Mouse (Mus musculus) heart, embryonic 14.5 days (tissue): ENCODE measurements at regions not wholly inside any gene's neighbourhood (a gene's known extent, or its start where the extent isn't known, plus 50 kb on each side); places are given as distances from the start of the nearest gene placed in this dataset.

Source experiments
- ATAC-seq: fragments of 200-750 bp; cut with Nextera tagmentation; 2 replicates; pipeline ENCODE4 v1.8.0; 2017; ENCODE audit warnings: low read depth, moderate TSS enrichment; ENCODE audit not compliant: insufficient number of reproducible peaks, insufficient read depth, low FRiP score
- H3K27ac ChIP-seq, 2 experiments: fragments of 200-500 bp in 1 of 2; fragments of 300-500 bp in 1 of 2; sonication (generic) in 1 of 2; replicated peaks in 1 of 2; 2 replicates each; pipeline ENCODE4 v1.5.1; 2012 to 2014; ENCODE audit warnings: low read depth in 2 of 2, low read length in 2 of 2, control low read depth in 1 of 2, mild to moderate bottlenecking in 1 of 2, mixed read lengths in 1 of 2; ENCODE audit not compliant: control insufficient read depth in 1 of 2, insufficient read depth in 1 of 2
- H3K27me3 ChIP-seq: fragments of 300-500 bp; sonication (generic); 2 replicates; pipeline ENCODE4 v1.6.1; 2014; ENCODE audit warnings: mild to moderate bottlenecking, low read length, control low read depth; ENCODE audit not compliant: control insufficient read depth, insufficient read depth
- H3K36me3 ChIP-seq: fragments of 300-500 bp; sonication (generic); 2 replicates; pipeline ENCODE4 v1.6.1; 2014; ENCODE audit warnings: mild to moderate bottlenecking, control low read depth, low read length, mixed read lengths; ENCODE audit not compliant: control insufficient read depth, insufficient read depth
- H3K4me1 ChIP-seq, 2 experiments: fragments of 200-500 bp in 1 of 2; fragments of 300-500 bp in 1 of 2; sonication (generic) in 1 of 2; 2 replicates each; pipeline ENCODE4 v1.6.1; 2012 to 2014; ENCODE audit warnings: low read length in 2 of 2, control low read depth in 1 of 2, mixed read lengths in 1 of 2; ENCODE audit not compliant: control insufficient read depth in 2 of 2, insufficient read depth in 2 of 2
- H3K4me2 ChIP-seq: fragments of 300-500 bp; sonication (generic); 2 replicates; pipeline ENCODE4 v1.6.1; 2014; ENCODE audit warnings: mild to moderate bottlenecking, low read length
- H3K4me3 ChIP-seq, 2 experiments: fragments of 200-500 bp in 1 of 2; fragments of 300-500 bp in 1 of 2; sonication (generic) in 1 of 2; 2 replicates each; pipeline ENCODE4 v1.5.1; 2012 to 2014; ENCODE audit warnings: low read length in 2 of 2, mild to moderate bottlenecking in 2 of 2, control low read depth in 1 of 2, low read depth in 1 of 2, moderate library complexity in 1 of 2; ENCODE audit not compliant: control insufficient read depth in 1 of 2, insufficient read depth in 1 of 2
- H3K9ac ChIP-seq: fragments of 300-500 bp; sonication (generic); 2 replicates; pipeline ENCODE4 v1.6.1; 2014; ENCODE audit warnings: mild to moderate bottlenecking, low read length
- H3K9me3 ChIP-seq: fragments of 300-500 bp; sonication (generic); 2 replicates; pipeline ENCODE4 v1.6.1; 2016; ENCODE audit warnings: low read length, control low read depth; ENCODE audit not compliant: control insufficient read depth
- WGBS: fragments of 180-500 bp; shearing (Covaris S2); extraction: QIAGEN DNeasy Blood & Tissue Kit; methylation state at CpG from one replicate; pipeline ENCODE4 v1.1.7; 2014; 5-methylcytosine and 5-hydroxymethylcytosine counted together

DNA sequence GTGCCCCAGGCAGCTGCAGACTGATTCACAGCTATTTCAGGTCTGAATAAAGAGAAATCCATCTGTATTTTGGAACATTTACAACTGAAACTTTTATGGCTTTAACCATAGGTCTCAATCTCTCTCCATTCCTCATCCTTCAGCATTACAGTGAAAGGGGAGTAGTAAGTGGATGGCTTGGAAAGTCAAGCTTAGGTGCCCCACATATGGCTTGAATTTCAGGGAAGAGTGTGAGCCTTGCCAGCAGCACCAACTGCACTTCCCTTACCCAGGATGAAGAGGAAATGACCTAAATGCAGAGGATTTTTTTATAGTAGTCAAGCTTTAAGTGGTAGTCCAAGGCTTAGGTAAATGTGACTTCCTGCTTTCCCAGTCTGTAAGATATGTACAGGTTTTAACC lies 279.8 kb downstream of the Impad1 start:
- H3K4me1 ChIP-seq = no peaks in the 10 kb centered on the region
- ATAC-seq = no peak

DNA sequence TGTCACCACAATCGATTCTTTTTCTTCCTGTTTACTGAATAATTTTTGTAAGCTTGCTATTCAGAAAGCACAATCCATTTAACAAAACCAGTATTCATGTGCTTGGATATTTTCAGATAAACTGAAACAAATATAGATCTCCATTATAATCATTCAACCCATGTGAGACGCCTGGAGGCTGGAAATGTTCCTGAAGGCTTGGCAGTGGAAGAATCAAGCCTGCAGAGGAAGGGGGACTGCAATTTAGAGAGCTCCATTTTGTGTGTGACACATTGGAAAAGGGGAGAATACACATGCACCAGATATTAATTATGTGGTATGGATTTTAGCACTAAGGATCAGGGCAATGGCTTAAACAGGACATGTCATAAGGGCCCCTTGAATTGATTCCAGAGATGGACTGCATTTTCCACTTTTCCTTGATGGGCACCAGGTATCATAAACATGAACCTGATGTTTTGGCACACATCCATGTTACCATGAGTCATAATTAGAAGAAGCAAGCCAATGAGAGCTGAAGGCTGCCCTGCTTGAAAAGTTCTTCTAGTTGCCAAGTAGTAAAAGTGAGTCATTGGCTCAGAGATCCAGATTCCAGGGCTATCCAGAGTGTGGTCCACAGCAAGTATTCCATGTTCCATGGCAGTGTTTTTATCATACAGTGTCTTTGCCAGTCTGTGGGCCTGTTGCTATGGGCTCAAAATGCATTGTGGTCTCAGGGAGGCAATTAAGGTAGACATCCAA lies 282.8 kb downstream of the Impad1 start:
- no peaks in the 10 kb centered on the region for H3K36me3 ChIP-seq
- no peak overlapping the region for H3K27ac ChIP-seq
- H3K4me3 ChIP-seq = no peak overlapping the region
- H3K9me3 ChIP-seq = no peaks in the 10 kb centered on the region
- ATAC-seq = no peak
- H3K4me1 ChIP-seq = no peaks in the 10 kb centered on the region
- no peak overlapping the region for H3K4me2 ChIP-seq
- H3K9ac ChIP-seq = no peak overlapping the region
- 71% methylated on average over 2 of the region's 2 CpGs for WGBS
- no peaks in the 10 kb centered on the region for H3K27me3 ChIP-seq

More for the DNA sequence above, 279.8 kb downstream of the Impad1 start:
- Histone ChIP-seq H3K36me3 (no peaks in the 10 kb centered on the region), H3K27me3 (no peaks in the 10 kb centered on the region), H3K9me3 (no peaks in the 10 kb centered on the region), H3K4me2 (no peak overlapping the region), H3K27ac (no peak overlapping the region), H3K9ac (no peak overlapping the region), H3K4me3 (no peak overlapping the region)

DNA sequence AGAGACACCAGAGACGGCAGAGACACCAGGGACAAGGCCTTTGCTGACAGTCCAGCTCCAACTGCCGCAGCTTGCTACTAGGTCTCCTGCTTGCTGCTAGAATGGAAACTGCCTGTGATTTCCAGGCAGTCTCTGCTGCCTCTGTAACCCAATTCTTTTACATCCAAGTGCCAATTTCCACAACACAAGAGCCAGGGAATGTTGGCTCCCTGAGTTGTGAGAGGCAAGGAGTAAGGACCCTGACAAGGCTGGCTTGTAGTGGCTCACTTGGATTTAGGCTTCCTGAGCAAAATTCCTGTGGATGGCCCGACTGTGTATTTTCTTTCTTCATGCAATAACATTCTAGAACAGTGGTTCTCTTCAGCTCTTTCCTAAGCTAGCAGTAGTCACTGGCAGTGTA lies 283.9 kb downstream of the Impad1 start:
- Histone ChIP-seq H3K27ac (no peak overlapping the region), H3K9ac (no peak overlapping the region), H3K9me3 (no peaks in the 10 kb centered on the region), H3K4me2 (no peak overlapping the region), H3K36me3 (no peaks in the 10 kb centered on the region), H3K4me3 (no peak overlapping the region), H3K27me3 (no peaks in the 10 kb centered on the region), H3K4me1 (no peaks in the 10 kb centered on the region)
- ATAC-seq = no peak
- WGBS = 73% methylated on average over 3 of the region's 3 CpGs

DNA sequence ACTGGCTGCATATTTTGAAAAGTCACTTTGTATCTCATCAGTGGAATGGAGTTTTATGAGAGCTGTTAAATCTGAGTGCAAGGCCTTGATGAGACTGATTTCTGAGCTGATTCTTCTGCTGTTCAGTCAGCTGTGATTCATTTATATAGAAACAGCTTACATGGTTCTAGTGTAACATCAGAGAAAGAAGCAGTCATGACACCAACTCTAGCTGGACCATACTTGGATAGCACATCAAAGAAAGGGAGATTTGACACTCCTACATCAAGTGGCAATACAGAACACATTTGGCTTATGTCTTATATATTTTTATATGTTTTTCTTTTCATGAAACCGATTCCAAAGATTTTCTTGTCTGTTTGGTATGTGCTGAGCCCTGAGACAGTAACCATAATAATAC lies 296.0 kb downstream of the Impad1 start:
- H3K27me3 ChIP-seq = no peaks in the 10 kb centered on the region
- no peak overlapping the region for H3K4me3 ChIP-seq
- H3K27ac ChIP-seq = no peak overlapping the region
- WGBS = 54% methylated on average over 1 of the region's 1 CpGs
- no peak overlapping the region for H3K4me2 ChIP-seq
- H3K4me1 ChIP-seq = no peaks in the 10 kb centered on the region
- H3K9ac ChIP-seq = no peak overlapping the region
- ATAC-seq = no peak
- no peaks in the 10 kb centered on the region for H3K36me3 ChIP-seq
- H3K9me3 ChIP-seq = no peaks in the 10 kb centered on the region

DNA sequence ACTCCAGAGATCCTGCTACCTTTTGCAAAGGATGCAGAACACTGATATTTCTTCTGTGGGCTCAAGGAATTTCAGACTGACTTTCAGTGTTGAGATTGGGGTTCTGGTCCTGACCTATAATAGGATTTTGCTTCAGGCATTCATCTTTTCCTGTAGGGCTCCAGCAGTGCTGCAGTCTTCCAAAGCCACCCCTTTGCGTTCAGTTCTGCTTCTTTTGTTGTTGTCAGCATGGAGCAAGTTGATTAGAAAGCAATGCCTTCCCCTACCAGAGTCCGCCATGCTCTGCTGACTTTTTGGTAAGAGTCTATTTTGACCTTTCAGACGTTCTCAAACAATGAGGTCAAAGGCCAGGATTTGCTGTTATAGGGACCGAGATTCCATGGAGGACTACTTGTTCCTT lies 297.0 kb downstream of the Impad1 start:
- H3K27ac ChIP-seq = no peak overlapping the region
- H3K27me3 ChIP-seq = no peaks in the 10 kb centered on the region
- H3K36me3 ChIP-seq = no peaks in the 10 kb centered on the region
- H3K4me3 ChIP-seq = no peak overlapping the region
- H3K4me1 ChIP-seq = no peaks in the 10 kb centered on the region
- no peaks in the 10 kb centered on the region for H3K9me3 ChIP-seq
- ATAC-seq = no peak
- 56% methylated on average over 4 of the region's 4 CpGs for WGBS
- H3K9ac ChIP-seq = no peak overlapping the region
- no peak overlapping the region for H3K4me2 ChIP-seq

DNA sequence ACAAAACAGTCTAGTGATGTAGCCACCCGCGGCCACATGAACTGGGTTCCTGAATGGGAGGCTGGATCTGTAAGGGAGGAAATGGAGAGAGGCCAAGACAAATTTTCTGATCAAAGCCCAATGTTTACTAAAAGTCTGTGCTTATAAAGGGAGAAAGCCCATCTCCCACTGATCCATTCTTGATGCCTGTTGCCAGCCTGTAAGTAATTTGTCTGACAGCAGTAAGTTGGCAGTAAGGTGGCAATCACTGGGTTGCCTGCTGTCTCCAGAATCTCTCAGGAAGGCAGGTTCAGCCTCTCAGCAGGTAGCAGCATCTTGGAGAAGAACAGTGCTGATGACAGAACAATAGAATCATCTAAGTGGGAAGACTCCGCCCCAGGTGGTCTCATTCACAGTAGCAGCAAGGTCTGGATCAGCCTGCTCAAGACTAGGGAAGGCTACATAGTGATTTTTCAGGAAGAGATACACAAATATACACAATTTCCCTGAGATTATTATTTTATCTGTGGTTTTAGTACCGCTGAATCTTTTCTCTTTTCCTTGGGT lies 327.9 kb downstream of the Impad1 start:
- H3K9ac ChIP-seq = no peak overlapping the region
- 63% methylated on average over 4 of the region's 4 CpGs for WGBS
- no peak for ATAC-seq
- no peaks in the 10 kb centered on the region for H3K9me3 ChIP-seq
- no peaks in the 10 kb centered on the region for H3K36me3 ChIP-seq
- H3K27ac ChIP-seq = no peak overlapping the region
- 0 out of 4 replicates have a peak, but pooled peaks cover 0 to 2% of the 10 kb centered on the region in 2 experiments for H3K4me1 ChIP-seq
- H3K27me3 ChIP-seq = no peaks in the 10 kb centered on the region
- no peak overlapping the region for H3K4me3 ChIP-seq
- no peak overlapping the region for H3K4me2 ChIP-seq

DNA sequence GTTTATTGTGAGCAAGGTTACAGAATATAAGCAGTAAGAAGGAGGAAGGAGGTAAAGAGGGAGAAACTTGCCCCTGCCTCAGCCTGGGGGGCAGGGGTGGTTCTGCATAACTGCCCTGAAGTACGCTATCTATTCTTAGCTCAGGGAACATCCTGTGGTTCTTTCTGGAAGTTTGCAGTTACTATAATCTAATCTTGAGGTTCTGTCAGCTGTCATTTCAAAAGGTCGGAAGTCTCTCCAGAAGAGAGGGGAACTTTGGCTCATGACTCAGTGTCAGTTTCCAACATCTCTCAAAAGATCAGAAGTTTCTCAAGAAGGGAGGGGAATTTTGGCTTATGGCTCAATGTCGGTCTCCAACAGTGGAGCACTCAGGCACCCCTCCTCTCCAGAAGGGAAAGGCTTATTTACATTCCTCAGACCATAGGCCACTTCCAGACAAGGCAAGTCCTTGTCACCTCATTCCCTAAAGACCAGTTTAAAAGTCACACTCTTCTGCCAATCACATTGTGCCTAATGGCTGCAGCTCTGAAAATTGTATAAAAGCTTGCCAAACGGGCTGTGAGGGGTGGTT lies 328.9 kb downstream of the Impad1 start:
- H3K9ac ChIP-seq = no peak overlapping the region
- no peaks in the 10 kb centered on the region for H3K36me3 ChIP-seq
- 0 out of 4 replicates have a peak, but pooled peaks cover 0 to 2% of the 10 kb centered on the region in 2 experiments for H3K4me1 ChIP-seq
- no peak overlapping the region for H3K4me3 ChIP-seq
- no peak overlapping the region for H3K4me2 ChIP-seq
- H3K9me3 ChIP-seq = no peaks in the 10 kb centered on the region
- no peak overlapping the region for H3K27ac ChIP-seq
- 0 out of 2 replicates have a peak, but pooled peaks have one; percentile 39 for ATAC-seq
- WGBS = 40% methylated on average over 4 of the region's 4 CpGs
- no peaks in the 10 kb centered on the region for H3K27me3 ChIP-seq
